Mouse (Mus musculus): ENCODE results near the gene Mrpl45.

Gene Mrpl45

GRCm38 (mm10) chr11:97363644-97363995 is 48.1 kb downstream of the Mrpl45 start:
- DNase-seq (ENCODE audit: low spot score): peak; percentile 50

DNA sequence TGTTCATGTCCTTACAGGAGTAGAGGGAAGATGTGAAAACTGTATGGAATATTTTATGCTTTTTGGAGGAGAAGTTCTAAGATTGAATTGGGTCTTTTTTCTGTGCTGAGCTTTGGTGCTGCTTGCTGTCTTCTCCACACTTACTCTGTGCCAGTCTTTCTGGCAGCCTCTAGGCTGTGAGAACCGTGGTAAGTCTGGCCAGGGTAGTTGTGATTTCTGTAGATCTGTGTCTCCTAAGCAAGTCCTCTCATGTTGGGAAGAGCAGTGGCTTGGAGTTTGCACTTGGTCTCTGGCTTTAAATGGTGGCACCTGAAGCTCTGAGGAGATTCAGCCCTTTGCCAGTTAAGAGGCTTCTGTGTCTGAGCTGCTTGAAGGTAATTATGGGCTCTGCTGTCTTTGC is 50.0 kb downstream of the Mrpl45 start:
- no peak for DNase-seq (ENCODE audit: low spot score)

- no peak for DNase-seq (ENCODE audit: low spot score)
Observed at GRCm38 (mm10) chr11:97368501-97368900, 53.0 kb downstream of the Mrpl45 start.

DNA sequence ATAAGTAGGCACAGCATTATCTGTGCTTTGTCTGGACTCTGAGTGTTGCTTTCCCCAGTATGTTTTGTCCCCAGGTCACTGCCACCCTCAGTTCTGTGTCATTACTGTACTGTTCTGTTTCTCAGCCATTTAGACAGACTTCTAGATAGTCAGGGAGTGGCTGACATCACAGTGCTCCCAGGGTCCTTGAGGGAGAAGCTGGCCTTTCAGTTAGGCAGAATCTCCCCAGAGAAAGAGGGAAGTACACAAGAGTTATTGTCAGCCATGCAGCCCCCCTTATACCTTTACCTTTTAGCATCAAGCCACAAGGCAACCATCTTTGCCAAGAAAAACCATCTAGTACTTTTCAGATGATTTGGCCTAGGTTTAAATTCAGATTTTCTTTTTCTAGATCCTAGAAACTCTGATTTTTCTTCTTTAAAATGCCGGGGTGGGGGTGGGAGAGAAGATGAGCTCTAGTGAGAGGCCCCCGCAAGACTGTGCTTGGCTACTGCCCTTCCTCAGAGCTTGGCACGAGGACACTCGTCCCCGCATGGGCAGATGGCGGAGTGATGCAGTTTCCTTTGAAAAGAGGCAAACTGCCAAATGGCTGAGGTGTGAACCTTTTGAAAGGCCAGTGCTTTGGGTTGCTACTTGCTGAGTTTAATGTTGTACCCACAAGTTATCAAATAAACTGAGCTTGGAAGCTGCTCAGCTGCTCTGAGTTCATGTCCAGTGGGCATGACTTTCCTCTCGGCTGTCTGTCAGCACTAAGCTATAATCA is 55.0 kb downstream of the Mrpl45 start:
- DNase-seq (ENCODE audit: low spot score): no peak

DNA sequence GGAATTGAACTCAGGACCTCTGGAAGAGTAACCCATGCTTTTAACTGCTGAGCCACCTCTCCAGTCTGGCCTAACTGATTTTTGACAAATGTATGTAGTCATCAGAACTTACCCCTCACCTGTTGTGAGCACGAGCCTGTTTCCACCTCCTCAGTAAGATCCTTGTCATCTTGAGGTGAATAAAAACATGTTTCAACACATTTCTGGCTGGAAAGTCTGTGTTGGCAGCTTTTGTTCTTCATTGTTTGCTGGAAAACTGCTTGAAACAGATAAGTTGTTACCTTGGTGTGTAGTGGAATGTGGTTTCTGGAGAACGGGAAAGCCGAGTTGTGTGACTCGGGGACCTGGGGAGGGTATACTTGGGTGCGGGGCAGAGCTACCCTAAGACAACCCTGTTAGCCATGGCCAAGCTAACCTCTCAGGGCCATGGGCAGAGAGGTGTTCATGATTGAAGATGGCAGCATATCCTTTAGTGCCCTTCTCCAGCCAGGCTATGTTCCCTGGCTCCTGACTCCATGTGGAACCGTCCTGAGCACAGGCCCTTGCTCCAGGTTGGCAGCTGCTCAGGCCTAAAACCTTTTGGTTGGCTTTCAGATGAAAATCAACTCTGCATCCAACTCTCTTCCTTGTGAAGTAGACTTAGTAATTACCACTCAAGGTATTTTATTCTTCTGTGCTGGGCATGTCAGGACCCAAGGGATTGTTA is 56.8 kb downstream of the Mrpl45 start:
- DNase-seq (ENCODE audit: low spot score): no peak

DNA sequence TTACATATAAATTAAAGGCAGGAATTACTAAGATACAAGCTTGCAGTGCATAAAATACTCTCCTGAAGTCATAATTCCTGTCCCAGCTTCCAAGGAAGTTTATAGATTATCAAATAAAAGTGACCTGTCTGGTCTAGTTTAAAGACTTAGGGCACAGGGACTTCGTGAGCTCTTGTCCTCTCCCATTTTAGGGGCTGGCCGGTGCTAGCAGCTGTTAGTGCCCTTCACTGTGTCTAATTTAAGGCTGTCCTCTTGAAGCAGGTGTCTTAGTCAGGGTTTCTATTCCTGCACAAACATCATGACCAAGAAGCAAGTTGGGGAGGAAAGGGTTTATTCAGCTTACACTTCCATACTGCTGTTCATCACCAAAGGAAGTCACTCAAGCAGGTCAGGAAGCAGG is 57.9 kb downstream of the Mrpl45 start:
- no peak for DNase-seq (ENCODE audit: low spot score)

Data from embryo, embryonic 10 days (tissue).